Mouse (Mus musculus) frontal cortex, postnatal 25 days (tissue): ENCODE data around the gene Ccdc148.
A peak's percentile ranks its signal among the peaks of the same experiment; 100 is the strongest.

Experiments
- DNase-seq, 2 experiments: peaks; one replicate each; pipeline ENCODE4 v3.0.0; 2022; ENCODE audit warnings: low spot score in 2 of 2

Ccdc148 gene

GRCm38 (mm10) chr2:59179487-59179886, 19.0 kb upstream of the Ccdc148 start:
- DNase-seq = no peak

DNA sequence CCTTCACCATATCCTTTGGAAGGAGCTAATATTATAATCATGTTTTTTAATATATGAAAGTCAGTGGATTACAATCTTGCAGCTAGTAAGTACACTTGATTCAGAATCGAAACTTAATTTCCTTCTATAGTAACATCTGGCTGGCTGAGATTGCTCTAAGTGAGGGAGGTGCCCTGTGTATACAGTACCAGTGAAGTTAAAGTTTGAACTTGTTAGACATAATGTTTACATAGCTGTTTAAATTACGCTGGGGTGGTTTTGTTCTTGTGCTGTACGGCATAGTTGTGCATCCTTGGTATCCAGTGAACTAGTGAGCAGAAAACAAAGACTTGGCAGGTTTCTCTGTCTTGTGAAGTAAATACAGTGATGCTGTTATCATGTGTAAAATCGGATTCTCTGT, 18.5 kb upstream of the Ccdc148 start:
- DNase-seq = no peak

GRCm38 (mm10) chr2:59178191-59178590, 17.7 kb upstream of the Ccdc148 start:
- DNase-seq = no peak

DNA sequence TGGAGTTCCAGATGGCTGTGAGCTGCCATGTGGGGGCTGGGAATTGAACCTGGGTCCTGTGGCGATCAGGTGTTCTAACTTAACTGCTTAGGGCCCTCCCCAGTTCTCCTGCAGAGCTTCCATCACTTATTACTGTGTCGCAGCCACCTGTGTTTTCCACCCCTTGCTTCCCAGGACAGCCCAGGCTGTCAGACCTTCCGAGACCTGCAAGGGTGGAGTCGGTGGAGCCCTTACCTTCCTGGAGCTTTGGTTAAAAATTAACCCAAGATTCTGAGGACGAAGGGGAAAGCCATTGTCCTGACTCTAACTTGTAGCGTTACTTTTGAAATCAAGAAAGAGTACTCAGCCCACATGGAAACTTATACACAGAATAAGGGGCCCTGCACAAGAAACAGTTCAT, 15.4 kb upstream of the Ccdc148 start:
- DNase-seq = no peak

GRCm38 (mm10) chr2:59171533-59171932, 11.1 kb upstream of the Ccdc148 start:
- no peak for DNase-seq

- no peak for DNase-seq
These were observed 10.1 kb upstream of the Ccdc148 start for GRCm38 (mm10) chr2:59170593-59170992.

GRCm38 (mm10) chr2:59170208-59170589, 9.7 kb upstream of the Ccdc148 start:
- DNase-seq = no peak

DNA sequence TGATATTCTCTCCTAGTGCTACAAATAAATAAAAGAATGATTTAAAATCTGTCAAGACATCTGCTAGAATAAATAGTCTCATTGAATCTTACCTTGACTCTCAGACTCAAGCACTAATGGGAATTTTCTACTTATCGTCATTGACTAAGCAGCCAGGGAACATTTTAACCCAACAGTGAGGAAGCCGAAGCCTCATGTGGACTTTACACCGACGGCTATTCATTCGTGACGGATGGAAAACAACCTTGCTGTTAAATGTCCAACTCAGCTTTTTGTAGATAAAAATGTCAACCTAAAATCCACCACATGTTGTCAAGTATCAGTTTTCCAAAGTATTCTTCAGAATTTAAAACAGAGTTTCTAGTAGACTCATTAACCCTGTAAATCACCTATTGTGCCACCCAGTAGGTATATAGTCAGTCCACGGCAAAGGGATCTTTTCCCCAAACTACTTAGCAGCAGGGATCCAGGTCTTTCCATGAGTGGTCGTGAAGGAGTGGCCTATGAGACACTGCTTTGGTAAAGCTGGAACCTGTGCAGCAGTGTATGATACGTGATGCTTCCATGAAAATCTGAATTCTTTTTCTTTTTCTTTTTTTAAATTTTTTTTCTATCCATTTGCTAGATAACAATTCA, 9.2 kb upstream of the Ccdc148 start:
- DNase-seq = no peak

DNA sequence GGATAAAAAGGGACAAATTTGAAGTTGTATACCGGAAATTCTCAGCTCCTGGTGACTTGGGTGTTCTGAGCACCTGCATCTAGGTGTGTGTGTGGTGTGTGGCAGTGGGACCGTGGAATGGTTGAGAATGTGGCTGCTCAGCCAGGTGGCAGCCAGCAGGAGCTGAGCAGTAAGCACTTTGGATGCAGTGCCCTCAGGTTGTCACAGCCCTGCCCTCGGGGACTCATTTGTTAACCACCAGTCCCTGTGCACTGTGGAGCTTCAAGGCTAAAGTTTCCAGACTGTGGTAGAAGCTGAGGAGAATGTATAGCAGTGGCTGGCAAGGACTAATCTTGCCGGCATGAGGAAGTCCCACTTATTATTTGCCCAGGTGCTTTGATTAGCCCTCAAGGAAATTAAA, 7.3 kb upstream of the Ccdc148 start:
- no peak for DNase-seq

DNA sequence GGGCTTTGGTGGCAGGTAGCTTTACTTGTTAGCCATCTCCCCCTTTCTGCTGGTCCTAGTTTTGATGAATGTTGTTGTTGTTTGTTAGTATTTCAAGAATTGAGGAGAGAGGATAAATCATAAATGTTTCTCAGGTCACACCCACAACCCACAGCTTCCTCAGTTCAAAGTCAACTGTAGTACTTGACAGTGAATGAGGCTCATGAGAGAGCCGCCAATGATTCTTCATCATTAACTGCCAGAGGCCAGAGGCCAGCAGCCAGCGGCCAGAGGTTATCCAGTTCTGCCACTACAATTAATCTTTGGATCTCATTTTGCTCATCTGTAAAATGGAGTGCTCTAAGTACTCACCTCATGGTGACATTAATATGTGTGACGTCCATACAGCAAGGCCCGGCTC, 6.5 kb upstream of the Ccdc148 start:
- DNase-seq = no peak

DNA sequence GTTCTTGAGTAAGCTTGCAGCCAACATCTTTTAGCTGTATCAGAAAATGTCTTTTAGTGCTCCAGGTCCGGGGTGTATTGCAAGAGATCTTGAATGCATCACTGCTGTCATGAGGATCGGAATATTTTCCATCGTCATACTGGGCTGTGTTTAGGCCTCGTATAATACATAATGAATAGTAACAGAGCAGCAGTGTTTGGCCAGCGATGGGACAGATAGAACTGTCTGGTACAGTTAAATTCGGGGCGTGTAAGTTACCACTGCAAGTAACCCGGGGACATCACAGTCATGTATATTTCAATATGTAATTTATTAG, 1.8 kb upstream of the Ccdc148 start:
- DNase-seq = no peak

DNA sequence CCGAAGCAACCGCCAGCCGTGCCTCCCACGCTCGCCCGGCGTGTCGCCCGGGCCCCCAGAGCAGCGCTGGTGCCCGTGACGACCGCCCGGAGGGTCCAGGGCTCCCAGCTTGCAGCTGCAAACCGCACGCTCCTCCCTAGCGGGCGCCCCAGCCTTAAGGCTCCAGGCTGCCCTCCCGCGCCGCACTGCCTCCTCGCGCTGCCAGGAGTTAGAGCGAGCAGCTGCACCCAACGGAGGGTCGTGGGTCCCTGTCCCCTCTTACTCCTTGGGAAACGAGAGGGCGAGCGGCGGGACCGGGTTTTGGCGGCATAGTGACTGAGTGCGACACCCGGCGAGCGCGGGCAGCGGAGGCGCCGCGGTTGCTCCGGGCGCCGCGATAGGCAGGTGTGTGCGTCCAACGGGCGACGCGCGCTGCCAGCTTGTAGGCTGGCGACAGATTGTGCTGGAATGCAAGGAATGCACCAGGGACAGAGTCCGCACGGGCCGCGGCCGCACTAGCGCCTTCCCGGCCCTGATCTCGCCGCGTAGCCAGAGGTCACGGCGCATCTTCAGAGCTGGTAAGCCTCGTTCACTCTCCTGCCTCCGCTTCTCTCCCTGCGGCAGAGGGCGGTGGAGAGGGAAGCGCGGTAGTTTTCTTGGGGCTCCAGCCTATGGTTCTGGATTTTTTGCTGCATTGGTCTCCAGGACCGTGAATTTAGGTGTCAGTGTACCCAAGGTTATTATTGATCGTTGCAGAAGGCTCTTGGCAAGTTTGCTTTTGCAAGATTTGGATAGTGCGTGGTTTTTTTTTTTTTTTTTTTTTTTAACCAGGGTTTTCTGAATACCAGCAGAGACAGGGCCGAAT, 1.2 kb upstream of the Ccdc148 start:
- DNase-seq = peak; percentile 55 to 62

DNA sequence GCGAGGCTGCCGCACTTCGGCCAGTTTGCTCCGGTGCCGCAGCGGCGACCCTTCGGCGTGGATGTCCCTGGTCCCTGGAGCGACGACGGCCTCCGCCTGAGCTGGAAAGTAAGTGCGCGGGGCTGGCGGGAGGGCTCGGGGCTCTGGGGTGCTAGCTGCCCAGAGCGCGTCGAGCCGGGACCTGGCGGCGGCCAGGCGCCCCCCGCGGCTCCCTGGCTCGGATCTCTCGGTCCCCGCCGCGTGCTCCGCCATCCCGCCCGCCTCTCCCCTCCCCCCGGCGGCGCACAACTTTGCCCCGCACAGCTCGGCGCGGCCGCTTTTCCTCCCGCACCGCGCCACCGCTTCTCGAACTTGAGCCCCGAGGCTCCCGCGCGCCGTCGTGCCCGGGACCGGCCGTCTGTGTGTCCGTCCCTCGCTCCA, 548 bp upstream of the Ccdc148 start:
- DNase-seq = no peak

GRCm38 (mm10) chr2:59159961-59160604, 400 bp downstream of the Ccdc148 start:
- no peak for DNase-seq

- no peak for DNase-seq
These were observed 2.4 kb downstream of the Ccdc148 start for GRCm38 (mm10) chr2:59158117-59158516.

GRCm38 (mm10) chr2:59155428-59155827, 5.1 kb downstream of the Ccdc148 start:
- DNase-seq = no peak

GRCm38 (mm10) chr2:59131044-59131443, 29.4 kb downstream of the Ccdc148 start:
- no peak for DNase-seq

GRCm38 (mm10) chr2:59129821-59130220, 30.7 kb downstream of the Ccdc148 start:
- no peak for DNase-seq

DNA sequence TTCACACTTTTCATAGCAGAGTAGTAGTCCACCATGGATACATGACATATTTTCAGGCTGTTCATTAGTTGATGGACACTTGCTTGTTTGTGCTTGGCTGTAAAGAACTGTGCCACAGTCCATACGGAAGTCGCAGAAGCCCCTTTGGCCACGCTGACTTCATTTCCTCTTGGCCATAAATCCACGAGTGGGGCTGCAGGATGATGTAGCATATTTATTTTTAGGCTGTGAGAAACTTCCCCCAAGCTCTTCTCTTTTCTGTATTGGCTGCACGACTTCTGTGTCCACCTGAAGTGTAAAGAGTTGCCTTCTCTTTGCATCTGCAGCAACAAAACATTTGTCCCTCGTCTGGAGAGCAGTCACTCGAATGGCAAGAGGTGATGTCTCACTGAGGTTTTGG, 31.5 kb downstream of the Ccdc148 start:
- DNase-seq = no peak

GRCm38 (mm10) chr2:59055615-59056145, 104.8 kb downstream of the Ccdc148 start:
- DNase-seq = no peak

GRCm38 (mm10) chr2:59054339-59054738, 106.1 kb downstream of the Ccdc148 start:
- no peak for DNase-seq

DNA sequence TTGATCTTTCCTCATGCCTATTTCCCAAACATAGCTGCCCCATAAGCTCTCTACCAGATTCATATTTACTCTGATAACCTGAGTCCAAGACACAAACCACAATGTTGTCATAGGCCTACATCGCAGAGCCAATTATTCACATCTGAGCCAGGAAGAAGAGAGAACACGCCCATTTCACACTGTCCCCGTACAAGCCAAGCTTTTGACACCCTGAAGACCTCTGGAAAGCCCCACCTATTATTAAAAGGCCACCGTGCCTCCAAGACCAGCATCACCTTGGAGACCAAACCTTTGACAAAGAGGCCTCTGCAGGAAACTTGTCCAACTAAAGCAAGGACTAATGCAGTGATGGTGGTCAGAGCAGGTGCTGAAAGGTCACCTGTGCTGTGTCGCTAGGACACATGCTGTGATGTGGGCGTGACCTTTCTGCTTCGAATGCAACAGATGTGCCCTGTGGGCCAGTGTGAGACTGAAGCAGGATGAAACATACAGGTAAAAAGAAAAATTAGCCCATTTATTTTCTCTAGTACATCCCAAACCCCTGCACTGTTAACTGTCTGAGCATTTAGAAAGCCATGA, 106.9 kb downstream of the Ccdc148 start:
- no peak for DNase-seq
